Mouse (Mus musculus): Measurements from ENCODE around the gene Dhdds.

DNA sequence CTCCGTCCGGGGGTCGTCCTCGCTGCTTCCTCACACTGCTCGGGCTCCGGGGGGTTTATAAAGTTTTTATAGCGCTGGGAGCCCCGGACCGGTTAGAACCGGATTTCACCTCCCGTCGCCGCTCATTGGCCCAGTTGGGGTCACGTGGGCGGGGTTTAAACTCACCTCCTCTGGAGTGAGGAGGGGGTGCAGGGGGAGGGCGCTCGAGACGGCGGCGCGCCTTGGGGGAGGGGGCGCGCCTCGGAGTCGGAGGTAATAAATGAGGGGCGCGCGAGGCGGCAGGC lies 32.9 kb downstream of the Dhdds start:
- peak; percentile 55; the same call in 1 of the 2 replicates for TF ChIP-seq POLR2A (IDR thresholded peaks at IDR 0.05; ENCODE audit: low read depth, low read length)
- no peak for TF ChIP-seq CTCF (IDR thresholded peaks at IDR 0.05; ENCODE audit: borderline replicate concordance, insufficient read depth, low read length)

Data from embryonic fibroblast, embryonic 13.5 days (primary cell).